Mouse (Mus musculus) erythroblast, embryonic 14.5 days (primary cell): ENCODE data around the gene Tent5c.

Source experiments
- GATA1 ChIP-seq: IDR thresholded peaks from 2 replicates; pipeline ENCODE4 v1.6.1; 2012; ENCODE audit warnings: low read length, inconsistent platforms, mixed read lengths
- TAL1 ChIP-seq: IDR thresholded peaks from 3 replicates; pipeline ENCODE4 v1.6.1; 2012; ENCODE audit warnings: low read length, inconsistent platforms, mixed read lengths

- TF ChIP-seq GATA1 (no peak), TAL1 (no peak)
Measured at GRCm38 (mm10) chr3:100439088-100439487, 50.0 kb downstream of the Tent5c start.
